Mouse (Mus musculus) spleen, adult 2 months (tissue): ENCODE results near the gene Dhdh. TPM values are rescaled to one million over a fixed set of nuclear protein-coding genes. Genes with fewer than 3 reads are reported as not detected.
"Not testable (repeated sequence)": the region's sequence is repeated elsewhere in the genome, so short reads cannot be mapped to it uniquely, and the experiment has no call there.

Experiments
- DNase-seq, 2 experiments: peaks; one replicate each; pipeline versions ENCODE4 v3.0.0 to v3.0.0-alpha.2; 2012 to 2021; ENCODE audit warnings: low spot score in 2 of 2, low read depth in 1 of 2
- H3K27ac ChIP-seq: fragments of 200-500 bp; 2 replicates; pipeline ENCODE4 v1.5.1; 2012; ENCODE audit warnings: low read length, inconsistent platforms; ENCODE audit not compliant: insufficient read depth
- H3K27me3 ChIP-seq: fragments of 200-500 bp; 2 replicates; pipeline ENCODE4 v1.6.1; 2012; ENCODE audit warnings: mild to moderate bottlenecking, moderate library complexity, low read length, inconsistent platforms; ENCODE audit not compliant: control insufficient read depth, insufficient read depth
- H3K36me3 ChIP-seq: fragments of 200-500 bp; 2 replicates; pipeline ENCODE4 v1.6.1; 2012; ENCODE audit warnings: mild to moderate bottlenecking, low read length, inconsistent platforms; ENCODE audit not compliant: control insufficient read depth, insufficient read depth
- H3K4me1 ChIP-seq: fragments of 200-500 bp; 2 replicates; pipeline ENCODE4 v1.6.1; 2011; ENCODE audit warnings: inconsistent platforms; ENCODE audit not compliant: control insufficient read depth, insufficient read depth, insufficient read length
- H3K4me3 ChIP-seq: fragments of 200-500 bp; 2 replicates; pipeline ENCODE4 v1.5.1; 2011; ENCODE audit warnings: mild to moderate bottlenecking, inconsistent platforms; ENCODE audit not compliant: insufficient read depth, insufficient read length; ENCODE audit errors: extremely low read depth
- CTCF ChIP-seq: fragments of 200-500 bp; IDR thresholded peaks from 2 replicates; pipeline ENCODE4 v1.5.1; 2011; ENCODE audit warnings: mild to moderate bottlenecking, inconsistent platforms; ENCODE audit not compliant: insufficient read depth, insufficient read length, insufficient replicate concordance; ENCODE audit errors: extremely low read depth
- POLR2A ChIP-seq: fragments of 200-500 bp; IDR thresholded peaks from 2 replicates; pipeline ENCODE4 v1.6.1; 2011; ENCODE audit warnings: low read depth, low read length, inconsistent platforms
- WGBS: fragments of 180-500 bp; shearing (Covaris S2); methylation state at CpG from one replicate; pipeline ENCODE4 v1.1.7; 2018; 5-methylcytosine and 5-hydroxymethylcytosine counted together
- polyA plus RNA-seq: library from polyadenylated mRNA; depleted of rRNA; stranded (reverse); fragments of >200 nt; gene quantifications from 2 replicates; pipeline ENCODE4 v1.2.3, GENCODE M21; 2012; rRNA removed

Gene Dhdh
- polyA plus RNA-seq: 1.5 and 1.6 TPM in 2 replicates

DNA sequence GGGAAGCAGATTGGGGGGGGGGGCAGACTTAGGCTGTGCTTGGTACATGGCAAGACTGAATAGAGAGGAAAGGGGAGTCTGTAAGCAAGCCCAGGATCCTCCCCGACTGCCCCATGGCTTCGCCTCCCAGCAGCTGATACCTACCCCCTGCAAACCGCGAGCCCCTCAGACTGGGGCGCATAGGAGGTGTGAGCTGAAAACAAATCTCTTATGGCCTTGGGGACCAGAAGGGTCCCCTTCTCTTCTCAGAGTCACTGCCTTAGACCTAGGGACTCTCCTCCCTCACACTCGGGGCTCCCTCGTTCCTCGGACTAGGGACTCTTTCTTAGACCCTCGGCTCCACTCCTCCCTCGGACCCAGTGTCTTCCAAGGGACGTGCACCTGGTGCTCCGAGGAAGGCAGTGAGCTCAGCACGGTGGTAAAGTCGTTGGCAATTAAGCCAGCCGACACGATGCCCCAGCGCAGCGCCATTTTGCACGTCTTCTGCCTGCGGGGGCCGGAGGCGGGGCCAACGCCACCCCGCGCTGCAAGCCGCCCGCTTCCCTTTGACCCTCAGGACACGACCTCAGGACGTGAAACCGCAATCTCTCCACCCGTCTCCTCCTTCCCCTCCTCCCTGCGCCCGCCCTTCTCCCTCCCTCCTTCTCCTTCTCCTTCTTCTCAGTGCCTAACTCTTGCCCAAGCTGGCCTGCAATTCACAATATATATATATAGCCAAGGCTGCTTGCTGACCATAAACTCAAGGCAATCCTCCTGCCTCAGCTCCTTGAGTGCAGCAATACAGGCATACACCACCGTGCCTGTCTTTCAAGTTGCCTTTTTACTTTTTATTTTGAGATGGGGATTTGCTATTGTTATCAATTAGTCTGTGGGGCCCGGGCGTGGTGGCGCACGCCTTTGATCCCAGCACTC, at the start of gene Dhdh:
TSS of gene Dhdh (minus strand) at position 513 of the 912 bp plus-strand sequence.
- WGBS: 15% methylated on average over 38 of the region's 38 CpGs
- Histone ChIP-seq H3K27me3 (no peaks in the 10 kb centered on the region), H3K27ac (0 out of 2 replicates have a peak within 1 kb of the TSS, but pooled peaks have one; percentile 2), H3K4me1 (no peaks in the 10 kb centered on the region), H3K36me3 (peaks cover under 1% of the 10 kb centered on the region; the same call in 1 of the 2 replicates), H3K4me3 (peak within 1 kb of the TSS; percentile 68)
- no peak for TF ChIP-seq CTCF
- TF ChIP-seq POLR2A: no peak; the same call in 1 of the 2 replicates
- DNase-seq: peak in 1 of 2 experiments; percentile 47

DNA sequence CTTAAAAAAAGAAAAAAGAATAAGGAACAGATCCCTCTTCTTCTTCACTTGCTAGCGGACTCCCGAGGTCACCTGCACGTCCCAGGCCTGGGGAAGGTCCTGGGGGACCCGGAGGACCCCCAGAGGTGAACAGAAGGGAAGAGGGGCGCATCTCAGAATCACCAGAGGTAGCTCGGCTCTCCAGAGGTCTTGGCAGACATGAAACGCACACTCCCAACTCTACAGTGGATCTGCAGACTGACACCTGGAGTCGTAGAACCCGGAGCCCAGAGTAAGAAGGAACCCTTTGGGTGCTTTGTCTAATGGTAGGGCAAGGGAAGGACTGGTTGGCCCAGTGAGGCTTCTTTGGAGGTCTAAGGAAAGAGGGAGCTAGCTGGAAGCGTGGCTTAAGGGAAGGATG, 49.0 kb upstream of the Dhdh start:
- Histone ChIP-seq H3K4me3 (no peak overlapping the region), H3K36me3 (no peaks in the 10 kb centered on the region), H3K4me1 (no peaks in the 10 kb centered on the region), H3K27ac (no peak overlapping the region), H3K27me3 (no peaks in the 10 kb centered on the region)
- DNase-seq: no peak
- no peak for TF ChIP-seq CTCF
- no peak for TF ChIP-seq POLR2A
- 88% methylated on average over 10 of the region's 10 CpGs for WGBS

GRCm38 (mm10) chr7:45535676-45536075, 47.1 kb upstream of the Dhdh start:
- DNase-seq: no peak
- no peak overlapping the region for H3K27ac ChIP-seq

DNA sequence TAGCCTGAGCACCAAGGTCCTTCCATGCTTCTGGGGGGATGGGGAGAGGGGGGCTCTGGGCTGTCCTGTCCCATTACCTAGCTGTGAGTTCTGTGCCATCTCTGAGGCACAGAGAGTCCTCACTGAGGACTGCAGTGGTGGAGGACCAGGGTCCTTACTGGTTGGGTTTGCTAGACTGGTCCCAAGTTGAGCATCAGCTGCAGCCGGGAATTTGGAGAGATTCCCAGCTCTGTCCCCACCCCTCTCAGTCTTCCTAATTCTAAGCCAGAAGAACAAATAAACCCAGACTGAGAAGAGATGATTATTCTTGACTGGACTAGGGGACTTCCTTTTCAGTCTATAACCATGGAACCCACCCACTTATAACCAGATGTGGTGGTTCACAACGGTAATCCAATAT, 42.0 kb upstream of the Dhdh start:
- no peaks in the 10 kb centered on the region for H3K36me3 ChIP-seq
- 66% methylated on average over 2 of the region's 2 CpGs for WGBS
- H3K27ac ChIP-seq: no peak overlapping the region
- H3K27me3 ChIP-seq: no peaks in the 10 kb centered on the region
- no peaks in the 10 kb centered on the region for H3K4me1 ChIP-seq
- TF ChIP-seq CTCF: no peak
- TF ChIP-seq POLR2A: no peak
- no peak for DNase-seq
- H3K4me3 ChIP-seq: no peak overlapping the region

More at GRCm38 (mm10) chr7:45535676-45536075, 47.1 kb upstream of the Dhdh start:
- WGBS: 93% methylated on average over 1 of the region's 1 CpGs
- Histone ChIP-seq H3K27me3 (no peaks in the 10 kb centered on the region), H3K4me1 (no peaks in the 10 kb centered on the region), H3K4me3 (no peak overlapping the region), H3K36me3 (no peaks in the 10 kb centered on the region)
- no peak for TF ChIP-seq POLR2A
- no peak for TF ChIP-seq CTCF

DNA sequence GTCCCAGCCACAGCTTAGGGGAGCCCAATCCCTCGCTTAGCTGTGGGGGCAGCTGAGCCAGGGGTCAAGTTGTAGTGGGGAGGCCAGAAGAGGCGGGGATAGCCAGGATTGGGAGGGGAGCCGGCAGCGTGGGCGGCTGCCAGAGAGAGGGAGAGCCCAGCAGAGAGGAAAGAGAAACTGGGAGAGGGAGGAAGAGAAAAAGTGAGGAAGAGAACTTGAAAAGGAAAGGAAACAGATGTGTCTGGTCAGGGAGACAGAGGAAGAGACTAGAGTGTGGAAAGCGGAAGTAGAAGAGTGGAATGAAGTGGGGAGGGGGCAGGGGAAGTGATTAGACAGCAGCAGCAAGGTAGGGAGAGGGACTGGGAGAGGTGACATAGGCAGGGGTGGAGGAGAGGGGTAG, 40.9 kb upstream of the Dhdh start:
- Histone ChIP-seq H3K27me3 (no peaks in the 10 kb centered on the region), H3K4me3 (no peak overlapping the region), H3K27ac (no peak overlapping the region; the same call in 1 of the 2 replicates), H3K36me3 (no peaks in the 10 kb centered on the region), H3K4me1 (peaks cover 6% of the 10 kb centered on the region; the same call in 1 of the 2 replicates)
- 11% methylated on average over 6 of the region's 6 CpGs for WGBS
- TF ChIP-seq CTCF: no peak
- TF ChIP-seq POLR2A: no peak
- DNase-seq: no peak

DNA sequence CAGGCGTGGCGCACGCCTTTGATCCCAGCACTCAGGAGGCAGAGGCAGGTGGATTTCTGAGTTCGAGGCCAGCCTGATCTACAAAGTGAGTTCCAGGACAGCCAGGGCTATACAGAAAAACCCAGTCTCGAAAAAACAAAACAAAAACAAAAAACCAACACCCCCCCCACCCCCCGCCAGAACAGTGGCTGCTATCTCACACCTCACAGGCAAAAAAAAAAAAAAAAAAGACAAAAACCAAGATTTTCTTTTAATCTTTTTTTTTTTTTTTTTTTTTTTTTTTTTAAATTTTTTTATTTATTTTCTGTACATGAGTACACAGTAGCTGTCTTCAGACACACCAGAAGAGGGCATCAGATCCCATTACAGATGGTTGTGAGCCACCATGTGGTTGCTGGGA, 38.6 kb upstream of the Dhdh start:
- H3K27me3 ChIP-seq, H3K4me1 ChIP-seq, DNase-seq, H3K36me3 ChIP-seq, H3K27ac ChIP-seq, H3K4me3 ChIP-seq: not testable (repeated sequence)
- WGBS: 76% methylated on average over 6 of the region's 6 CpGs
